Mouse (Mus musculus) right cerebral cortex, postnatal 4 days (tissue): ENCODE results near the gene Plppr5.

Source experiments
- DNase-seq: peaks from one replicate; pipeline ENCODE4 v3.0.0-alpha.2; 2022

Plppr5 gene

DNA sequence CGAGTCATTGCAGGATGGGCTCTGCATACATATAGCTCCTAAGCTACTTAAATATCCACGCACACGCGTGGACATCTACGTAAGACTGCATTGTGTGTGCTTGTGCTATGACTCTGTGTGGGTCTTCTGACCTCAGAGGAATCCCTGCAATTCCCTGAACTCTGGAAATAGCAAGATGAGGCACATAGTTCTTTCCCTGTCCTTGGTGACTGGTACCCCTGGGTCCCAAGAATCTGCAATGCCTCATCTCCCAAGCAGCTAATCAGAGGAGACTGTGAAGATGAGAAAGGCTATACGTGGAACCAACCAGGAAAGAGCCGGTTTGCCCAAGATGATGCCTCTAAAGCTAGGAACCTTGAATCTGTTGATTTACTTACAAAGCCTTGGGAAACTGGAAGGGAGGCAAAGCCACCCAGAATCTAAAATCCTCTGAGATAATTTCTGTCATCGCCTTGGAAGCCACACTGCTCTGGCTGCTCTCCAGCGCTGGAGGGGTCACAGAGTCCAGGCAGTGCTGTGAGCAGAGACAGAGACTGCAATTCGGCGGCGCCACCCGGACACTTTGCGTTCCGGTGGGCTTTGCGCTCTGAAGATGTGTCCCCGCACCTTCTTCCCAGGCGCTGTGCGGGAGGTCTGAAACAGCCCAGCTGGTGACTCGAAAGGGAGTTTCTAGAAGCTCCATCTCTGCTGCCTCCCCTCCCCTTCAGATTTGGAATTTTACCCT, at the start of gene Plppr5:
TSS of gene Plppr5 (plus strand) at position 308 of the 724 bp plus-strand sequence.
- DNase-seq: peak; percentile 67

DNA sequence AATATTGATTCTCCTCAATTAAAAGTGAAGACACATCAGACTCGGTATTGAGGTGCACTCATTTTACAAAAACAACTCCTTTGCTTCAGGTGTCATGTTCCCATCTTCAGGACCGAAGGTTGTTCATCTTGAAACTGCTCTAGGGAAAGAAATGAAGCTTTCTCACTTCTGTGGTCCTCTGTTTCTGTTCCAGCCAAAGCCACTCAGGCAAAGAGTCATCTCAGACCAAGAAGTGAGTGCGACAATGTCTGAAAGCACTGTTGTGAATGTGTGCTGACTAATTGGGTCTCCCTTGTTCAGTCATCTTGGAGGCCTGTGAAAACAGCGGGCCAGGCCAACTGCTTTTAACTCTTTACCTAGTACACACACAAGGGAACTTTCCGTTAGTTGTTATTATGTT, 24.7 kb upstream of the Plppr5 start:
- no peak for DNase-seq

DNA sequence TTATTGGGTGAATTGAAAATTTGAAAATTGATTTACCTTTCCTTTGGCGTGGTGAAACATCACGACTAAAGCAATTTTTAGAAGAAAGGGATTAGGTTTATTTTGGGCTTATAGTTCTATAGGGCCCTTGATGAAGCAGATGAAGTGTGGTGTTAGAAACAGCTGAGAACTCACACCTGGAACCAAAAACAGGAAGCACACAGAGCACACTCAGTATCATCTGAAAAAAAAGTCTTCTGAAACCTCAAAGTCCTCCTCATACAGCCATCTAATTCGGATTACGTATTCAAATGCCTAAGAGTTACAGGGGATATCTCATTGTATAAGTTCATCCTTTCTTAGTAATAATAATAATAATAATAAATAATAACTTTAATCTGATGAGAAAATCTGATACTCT, 24.1 kb upstream of the Plppr5 start:
- no peak for DNase-seq

DNA sequence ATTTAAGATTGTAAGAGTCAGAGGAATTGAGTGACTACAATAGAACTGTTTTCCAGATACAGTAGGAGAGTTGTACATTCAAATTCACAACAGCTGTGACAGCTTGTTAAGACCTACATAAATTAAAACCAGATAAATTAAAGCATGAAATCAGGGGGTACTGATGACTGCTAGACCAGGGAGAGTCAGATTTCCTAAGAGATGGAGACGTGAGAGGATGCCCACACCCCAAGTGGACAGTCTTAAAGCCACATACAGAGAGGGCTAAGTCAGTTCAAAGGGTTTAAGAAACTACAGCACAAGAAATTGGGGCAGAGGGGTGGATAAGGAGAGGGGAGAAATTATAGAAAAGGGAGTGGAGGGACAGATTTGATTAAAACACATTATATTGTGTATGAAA, 17.7 kb upstream of the Plppr5 start:
- no peak for DNase-seq

DNA sequence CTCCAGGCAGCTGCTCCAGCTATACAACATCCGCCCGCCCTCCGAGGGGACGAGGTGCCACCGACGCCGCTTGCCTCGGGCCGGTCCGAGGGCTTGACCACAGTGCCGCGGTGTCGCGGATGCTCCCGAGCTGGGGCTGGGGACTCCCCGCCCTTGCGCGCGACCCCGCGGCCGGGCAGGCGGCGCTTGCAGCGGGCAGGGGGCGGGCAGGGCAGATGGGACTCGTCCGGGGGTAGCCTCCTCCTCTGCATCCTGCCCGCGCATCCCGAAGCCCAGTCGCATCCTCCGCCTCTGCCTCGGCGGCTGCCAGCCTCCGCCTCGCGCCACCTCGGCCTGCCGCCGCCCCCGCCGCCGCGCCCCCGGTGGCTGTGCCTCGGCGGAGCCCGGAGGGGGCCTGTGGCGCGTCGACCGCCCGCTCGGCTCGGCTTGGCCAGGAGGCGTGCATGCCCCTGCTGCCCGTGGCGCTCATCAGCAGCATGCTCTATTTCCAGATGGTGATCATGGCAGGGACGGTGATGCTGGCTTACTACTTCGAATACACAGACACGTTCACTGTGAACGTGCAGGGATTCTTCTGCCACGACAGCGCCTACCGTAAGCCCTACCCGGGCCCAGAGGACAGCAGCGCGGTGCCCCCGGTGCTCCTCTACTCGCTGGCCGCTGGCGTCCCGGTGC, 754 bp downstream of the Plppr5 start:
- DNase-seq: peak; percentile 56

- DNase-seq: no peak
Measured at GRCm38 (mm10) chr3:117575928-117576254, 1.3 kb downstream of the Plppr5 start.

GRCm38 (mm10) chr3:117577349-117577748, 2.7 kb downstream of the Plppr5 start:
- no peak for DNase-seq

GRCm38 (mm10) chr3:117582628-117583027, 8.0 kb downstream of the Plppr5 start:
- no peak for DNase-seq

DNA sequence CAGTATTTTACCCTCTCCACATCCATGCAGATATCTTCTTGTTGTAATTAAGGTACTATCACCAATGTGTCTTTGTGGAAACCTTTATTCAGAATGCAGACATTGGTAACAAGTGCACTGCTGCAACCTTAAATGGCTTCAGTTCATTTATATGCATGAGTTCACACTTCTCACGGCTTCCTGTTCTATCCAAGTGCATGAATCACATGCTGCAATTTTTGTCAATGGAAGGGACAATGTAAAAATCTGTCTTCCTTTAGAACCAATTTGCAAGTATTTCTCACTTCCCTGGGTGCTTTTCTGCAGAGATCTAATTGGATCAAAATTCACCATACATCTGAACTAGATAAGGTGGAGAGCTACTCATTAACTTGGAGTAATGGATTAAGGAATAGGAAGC, 27.8 kb downstream of the Plppr5 start:
- DNase-seq: no peak

DNA sequence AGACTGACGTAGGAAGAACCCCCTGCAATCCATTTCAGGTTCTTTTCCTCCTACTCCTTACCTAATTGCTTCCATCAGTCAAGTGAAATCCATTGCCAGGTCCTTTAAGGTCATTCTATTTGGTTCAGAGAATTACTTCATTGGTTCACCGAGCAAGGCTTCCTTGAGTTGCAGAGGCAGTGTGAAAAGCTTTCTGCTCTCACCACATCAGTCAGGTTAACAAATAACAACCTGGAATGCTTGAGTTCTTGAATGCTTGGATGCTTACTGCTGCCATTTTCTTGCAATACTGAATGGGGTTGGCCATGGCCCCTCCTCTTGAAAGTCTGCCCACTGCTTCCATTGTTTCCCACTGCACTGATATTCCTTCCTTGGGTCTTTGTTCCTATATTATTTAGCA, 28.8 kb downstream of the Plppr5 start:
- no peak for DNase-seq

- no peak for DNase-seq
Measured at GRCm38 (mm10) chr3:117606383-117606782, 31.7 kb downstream of the Plppr5 start.

DNA sequence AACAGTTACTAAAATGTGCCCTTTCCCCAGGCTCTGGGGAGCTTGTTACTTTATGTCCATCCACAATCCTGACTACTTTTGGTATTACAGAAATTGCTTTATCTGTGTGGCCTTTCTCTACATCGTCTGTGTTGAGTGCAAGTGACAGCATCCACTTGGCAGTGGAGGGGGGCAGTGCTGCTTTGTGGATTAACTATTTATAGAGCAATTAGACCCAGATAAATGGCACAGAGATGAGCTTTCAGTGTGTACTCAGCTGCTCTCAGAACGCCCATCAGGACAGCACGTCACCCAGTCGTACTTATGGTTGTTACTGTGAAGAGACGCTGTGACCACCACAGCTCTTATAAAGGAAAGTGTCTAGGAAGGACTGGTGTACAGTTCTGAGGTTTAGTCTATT, 36.8 kb downstream of the Plppr5 start:
- no peak for DNase-seq

- no peak for DNase-seq
Measured at GRCm38 (mm10) chr3:117614856-117615255, 40.2 kb downstream of the Plppr5 start.

DNA sequence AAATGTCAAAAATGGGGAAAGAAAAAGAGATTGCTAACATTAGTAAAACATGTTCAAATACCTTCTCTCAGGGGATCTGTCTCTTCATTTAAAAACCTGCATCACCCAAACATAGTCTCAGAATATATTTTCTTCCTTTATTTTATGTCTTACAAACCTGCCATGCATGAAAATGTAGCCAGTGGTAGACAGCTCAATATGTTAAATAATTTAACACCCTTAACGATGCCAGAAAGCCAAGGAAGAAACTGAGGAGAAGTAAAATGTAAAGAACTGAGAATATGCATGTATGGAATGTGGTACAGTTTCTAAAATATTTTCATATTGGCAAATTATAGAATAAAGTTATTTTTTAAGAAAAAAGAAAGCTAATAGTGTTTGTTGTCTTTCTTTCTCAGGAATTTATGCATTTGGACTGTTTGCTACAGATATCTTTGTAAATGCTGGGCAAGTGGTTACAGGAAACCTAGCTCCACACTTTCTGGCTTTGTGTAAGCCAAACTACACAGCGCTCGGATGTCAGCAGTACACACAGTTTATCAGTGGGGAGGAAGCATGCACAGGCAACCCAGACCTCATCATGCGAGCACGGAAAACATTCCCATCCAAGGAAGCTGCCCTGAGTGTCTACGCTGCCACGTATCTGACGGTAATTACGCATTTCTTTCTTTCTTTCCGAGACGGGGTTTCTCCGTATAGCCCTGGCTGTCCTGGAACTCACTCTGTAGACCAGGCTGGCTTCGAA, 50.8 kb downstream of the Plppr5 start:
- no peak for DNase-seq

DNA sequence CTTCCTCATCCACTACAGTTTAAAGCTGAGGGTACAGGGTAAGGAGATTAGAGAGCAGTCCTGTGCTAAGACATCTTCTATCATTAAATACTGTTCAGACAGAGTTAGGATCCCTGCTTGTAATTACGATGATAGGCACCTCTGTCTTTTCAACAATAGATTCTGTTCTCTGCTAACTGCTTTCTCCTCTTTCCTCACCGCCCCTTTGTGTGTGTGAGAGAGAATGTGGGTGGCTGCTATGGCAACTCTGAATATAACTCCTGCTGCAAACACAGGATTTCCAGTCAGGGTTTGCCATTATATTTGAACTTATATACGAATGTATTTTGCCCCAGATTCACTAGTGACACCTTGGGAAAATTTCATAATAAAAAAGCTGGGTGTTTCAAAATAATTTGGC, 54.2 kb downstream of the Plppr5 start:
- no peak for DNase-seq

DNA sequence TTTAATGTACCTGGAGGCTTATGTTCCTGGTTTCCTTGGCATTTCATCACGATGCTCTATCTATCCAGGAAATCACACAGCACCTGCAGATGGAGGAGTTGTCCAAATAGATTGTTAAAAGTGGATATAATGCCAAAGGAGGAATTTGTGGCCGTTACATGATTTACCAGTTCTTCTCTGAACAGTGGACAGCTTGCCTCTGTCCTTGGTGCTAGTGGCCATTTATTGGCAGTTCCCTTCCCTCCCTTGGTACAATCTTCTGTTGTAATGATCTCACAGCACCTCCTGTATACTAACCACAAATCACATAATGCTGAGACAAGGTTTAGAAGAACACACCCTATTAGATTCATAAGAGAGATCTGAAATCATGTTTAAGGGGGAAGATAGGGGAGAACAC, 55.7 kb downstream of the Plppr5 start:
- DNase-seq: no peak

- DNase-seq: no peak
Measured at GRCm38 (mm10) chr3:117648612-117649011, 74.0 kb downstream of the Plppr5 start.

- DNase-seq: no peak
Measured at GRCm38 (mm10) chr3:117664316-117664715, 89.7 kb downstream of the Plppr5 start.

GRCm38 (mm10) chr3:117679189-117679588, 104.6 kb downstream of the Plppr5 start:
- no peak for DNase-seq

DNA sequence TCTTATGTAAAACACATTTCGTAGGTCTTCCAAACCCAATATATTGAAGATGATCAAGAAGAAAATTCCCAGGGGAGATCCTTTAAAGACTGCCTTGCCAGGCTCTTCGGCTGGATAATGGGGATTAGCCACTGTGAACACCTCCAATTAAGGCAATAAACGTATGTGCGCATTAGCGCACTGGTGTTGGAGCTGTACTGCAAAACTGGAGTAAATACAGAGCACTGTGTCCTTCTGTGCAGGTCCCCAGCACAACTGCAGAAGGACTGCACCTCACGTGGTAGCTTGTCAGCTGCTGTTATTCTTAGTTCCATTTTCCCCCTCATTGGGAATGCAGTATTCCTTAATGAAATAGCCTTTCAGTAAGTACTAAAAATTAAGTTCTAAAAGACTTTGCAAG, 110.0 kb downstream of the Plppr5 start:
- DNase-seq: no peak

DNA sequence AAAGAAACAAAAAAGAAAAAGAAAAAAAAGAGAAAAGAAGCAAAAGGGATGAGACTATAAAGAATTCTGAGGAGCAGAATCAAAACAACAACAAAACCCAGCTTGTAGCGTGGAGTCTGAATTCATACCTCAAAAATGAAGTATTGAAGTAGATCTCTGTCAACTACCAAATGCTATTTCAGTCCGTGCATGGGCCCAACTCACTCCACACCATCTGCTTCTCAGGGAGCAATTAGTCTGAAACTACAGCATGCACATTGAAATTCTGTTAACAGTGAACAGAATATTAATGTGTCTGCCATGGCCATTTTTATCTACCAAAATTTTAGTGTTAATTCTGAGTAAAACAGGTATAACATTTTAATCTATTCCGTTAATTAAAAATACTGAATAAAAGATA, 111.4 kb downstream of the Plppr5 start:
- DNase-seq: no peak

- no peak for DNase-seq
Measured at GRCm38 (mm10) chr3:117686648-117687047, 112.0 kb downstream of the Plppr5 start.

- no peak for DNase-seq
Measured at GRCm38 (mm10) chr3:117694736-117695135, 120.1 kb downstream of the Plppr5 start.

DNA sequence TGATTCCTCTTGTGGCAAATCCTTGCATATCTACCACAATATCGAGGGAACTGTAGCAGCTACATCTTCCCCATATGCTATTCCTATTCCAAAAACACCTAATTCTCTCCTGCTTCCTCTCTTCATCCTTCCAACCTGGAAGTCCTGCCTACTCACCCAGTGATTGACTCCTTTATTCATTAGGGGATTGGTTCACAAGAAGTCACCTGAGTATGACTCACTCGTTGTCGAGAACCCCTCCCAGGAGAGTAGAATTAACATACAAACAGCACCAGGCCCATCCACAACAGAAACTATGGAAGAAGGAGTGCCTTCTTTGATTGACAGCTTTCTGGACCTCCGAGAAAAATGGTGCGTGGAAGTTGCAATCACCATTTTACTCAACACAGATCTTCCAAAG, 121.7 kb downstream of the Plppr5 start:
- no peak for DNase-seq
